Mouse (Mus musculus): ENCODE results near the gene Aoah.

DNA sequence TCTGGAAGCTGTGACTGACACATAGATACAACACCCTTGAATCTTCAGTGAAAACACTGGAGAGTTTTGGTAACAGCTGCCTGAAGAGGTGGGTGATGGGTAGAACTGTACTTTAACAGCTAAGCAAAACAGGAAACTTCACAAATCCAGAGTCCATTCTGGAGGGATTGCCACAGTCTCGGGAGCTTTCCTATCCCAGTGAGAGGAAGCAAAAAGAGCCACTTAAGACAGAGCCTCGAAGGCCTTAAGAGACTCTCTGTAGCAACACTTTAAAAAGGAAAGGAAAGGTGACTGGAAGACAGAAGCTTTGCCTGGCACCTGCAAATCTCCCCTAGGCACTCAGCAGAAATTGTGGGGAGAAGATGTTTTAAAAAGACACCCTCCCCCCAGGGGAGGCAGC is 4.6 kb downstream of the Aoah start:
- TF ChIP-seq POLR2A (IDR thresholded peaks at IDR 0.05; ENCODE audit: insufficient read depth, low read length): no peak
- TF ChIP-seq CTCF (IDR thresholded peaks at IDR 0.05; ENCODE audit: low read depth, low read length): no peak
- no peak for TF ChIP-seq EP300 (IDR thresholded peaks at IDR 0.05; ENCODE audit: insufficient read depth, low read depth, low read length)

Measured in ES-Bruce4 (cell line).